Mouse (Mus musculus) effector memory CD4-positive, alpha-beta T cell, adult 5 months (primary cell): ENCODE measurements around the gene Soga3. TPM values are rescaled to one million over a fixed set of nuclear protein-coding genes. Genes with fewer than 3 reads are reported as not detected.

Experiments used
- polyA plus RNA-seq: library from polyadenylated mRNA; unstranded; fragments of 100-300 nt; shearing (Covaris generic); gene quantifications from one replicate; pipeline ENCODE4 v1.2.1, GENCODE M21; 2017

Gene Soga3
- polyA plus RNA-seq, result not detected

DNA sequence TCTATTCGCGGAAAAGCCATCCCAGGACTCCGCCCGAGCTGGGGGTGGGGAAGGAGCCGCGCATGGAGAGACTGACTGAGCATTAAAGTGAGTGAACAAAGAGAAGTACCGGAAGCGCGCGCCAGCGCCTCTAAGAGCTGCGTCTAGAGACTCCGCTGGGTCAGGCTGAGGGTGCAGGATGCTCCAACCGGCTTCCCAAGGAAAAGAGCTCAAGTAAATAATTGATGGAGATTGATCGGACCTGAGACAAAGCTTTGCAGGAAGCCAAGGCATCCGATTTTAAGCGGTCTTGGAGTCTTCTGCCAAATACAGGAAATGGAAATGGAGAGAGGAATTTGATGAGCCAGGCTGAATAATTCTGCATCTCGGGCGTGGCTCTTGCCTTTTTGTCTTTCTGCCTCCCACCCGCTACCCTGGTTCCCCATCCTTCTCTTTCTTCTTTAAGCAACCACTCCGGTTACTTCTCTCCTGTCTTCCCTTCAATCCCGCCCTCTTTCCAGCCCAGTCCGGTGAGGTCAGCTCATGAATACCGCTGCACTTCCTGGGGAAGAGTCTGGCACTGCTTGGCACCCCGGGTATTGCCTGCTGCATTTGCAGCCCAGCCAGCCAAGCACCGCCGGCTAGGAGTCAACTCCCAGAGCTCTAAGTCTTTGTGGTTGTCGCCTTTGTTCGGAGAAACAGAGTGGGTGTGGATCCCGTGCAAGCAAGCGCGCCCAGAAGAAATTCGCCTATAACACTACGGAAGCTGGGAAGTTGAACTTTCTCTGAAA is at the start of gene Soga3:
TSS of gene Soga3 (plus strand) at position 274 of the 770 bp plus-strand sequence.

DNA sequence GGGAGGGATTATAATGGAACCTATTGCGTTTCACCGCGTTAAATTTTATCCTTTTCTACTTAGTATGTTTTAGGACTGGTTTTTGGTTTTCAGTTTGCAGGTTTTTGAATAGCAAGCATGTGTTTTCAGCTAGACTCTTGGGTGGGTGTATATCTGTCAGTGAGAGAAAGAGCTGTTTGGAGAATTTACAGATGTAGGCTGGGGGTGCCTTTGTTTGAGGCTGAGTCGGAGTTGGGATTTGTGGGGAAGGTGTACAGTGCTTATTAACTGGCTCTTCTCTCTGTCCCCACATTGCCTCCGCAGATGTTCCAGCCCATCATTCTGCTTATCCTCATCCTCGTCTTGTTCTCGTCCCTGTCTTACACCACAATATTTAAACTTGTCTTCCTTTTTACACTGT is 55.0 kb downstream of the Soga3 start, which contains the start of gene Gm49353:
TSS of gene Gm49353 (plus strand) at position 313 of the 400 bp plus-strand sequence.

DNA sequence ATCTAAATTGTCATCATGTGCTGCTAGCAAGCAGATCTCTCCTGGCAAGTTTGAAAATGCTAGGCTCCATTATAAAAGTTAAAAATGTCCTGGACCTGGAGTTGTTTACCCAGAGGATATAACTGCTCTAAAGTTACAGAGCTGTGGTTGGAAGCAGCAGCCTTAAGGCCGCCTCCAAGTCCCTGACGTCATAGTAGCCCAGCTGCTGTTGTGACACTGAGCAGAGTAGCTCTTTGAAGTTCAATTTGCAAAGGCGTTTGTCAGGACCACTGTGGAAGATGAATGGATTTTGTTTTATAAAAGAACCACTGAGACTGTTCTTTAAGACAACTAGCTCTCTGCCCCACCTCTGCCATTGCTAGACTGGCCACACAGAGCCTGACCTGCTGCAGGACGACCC is 67.8 kb downstream of the Soga3 start, which contains the start of gene 9330159F19Rik:
TSS of gene 9330159F19Rik (plus strand) at position 154 of the 400 bp plus-strand sequence.

Other genes with a start within 250 kb of the Soga3 start
- gene 2310057J18Rik, start 157.5 kb upstream of the Soga3 start, polyA plus RNA-seq, result not detected
- not detected for gene Gm49353, start 55.1 kb downstream of the Soga3 start, polyA plus RNA-seq
- gene 9330159F19Rik, start 67.8 kb downstream of the Soga3 start, polyA plus RNA-seq, result 0.16 TPM
- gene Echdc1, start 169.3 kb downstream of the Soga3 start, polyA plus RNA-seq, result 12.8 TPM
- gene Rnf146, start 218.6 kb downstream of the Soga3 start, polyA plus RNA-seq, result 83.0 TPM